Comparison of ENCODE assay signal across 8 mouse cellular contexts in the genomic region with DNA sequence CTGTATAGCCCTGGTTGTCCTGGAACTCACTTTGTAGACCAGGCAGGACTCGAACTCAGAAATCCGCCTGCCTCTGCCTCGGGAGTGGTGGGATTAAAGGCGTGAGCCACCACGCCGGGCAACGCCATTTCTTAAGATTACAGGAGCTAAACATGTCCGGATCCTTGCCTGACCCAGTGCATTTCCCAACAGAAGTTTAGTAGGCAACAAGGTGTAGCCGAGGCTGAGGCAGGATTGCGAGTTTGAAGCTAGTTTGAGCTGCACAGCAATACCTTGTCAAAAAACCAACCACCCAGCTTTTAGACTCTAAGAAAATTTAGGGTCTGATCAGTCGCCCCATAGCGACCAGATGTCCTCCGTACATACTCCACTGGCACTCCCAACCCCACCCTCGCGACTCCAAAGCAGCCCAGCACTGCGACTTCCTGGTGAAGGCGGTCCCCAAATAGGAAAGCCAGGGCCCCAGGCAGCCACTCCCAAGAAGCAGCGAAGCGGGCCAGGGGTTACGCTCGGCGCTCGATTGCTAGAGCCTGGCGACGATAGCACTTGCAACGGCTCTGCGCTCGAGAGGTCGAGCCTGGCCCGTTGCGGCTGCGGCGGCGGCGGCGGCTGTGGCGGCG. TPM values are rescaled to one million over a fixed set of nuclear protein-coding genes. Genes with fewer than 3 reads are reported as not detected.
DNase-seq lines count a peak whose midpoint lies in the region; ATAC-seq and TF ChIP-seq lines count a peak whose summit lies in the region.

A gene (plus strand): TSS at position 584 of the 620 bp plus-strand sequence.
A gene (plus strand): TSS at position 597 of the 620 bp plus-strand sequence.

- no peak for TF ChIP-seq CTCF in gastrocnemius, adult 2 months (IDR thresholded peaks at IDR 0.05)
- no peak for TF ChIP-seq CTCF in hindbrain, postnatal 0 days (IDR thresholded peaks at IDR 0.05; ENCODE audit: low read depth)

- peak within 1 kb of the TSS; percentile 95 for H3K27ac ChIP-seq in gastrocnemius, adult 2 months
- peak within 1 kb of the TSS; percentile 92 for H3K27ac ChIP-seq in hindbrain, postnatal 0 days

- no peaks in the 10 kb centered on the region for H3K9me3 ChIP-seq in hindbrain, postnatal 0 days (ENCODE audit: low read length)
- no peaks in the 10 kb centered on the region for H3K9me3 ChIP-seq in megakaryocyte, embryonic 14.5 days

- H3K9ac ChIP-seq in hindbrain, postnatal 0 days (replicated peaks; ENCODE audit: low read length): peak within 1 kb of the TSS; percentile 88

- ATAC-seq in activated CD4-positive, CD25-positive, alpha-beta regulatory T cell, adult 4 months: peak; percentile 92
- peak; percentile 97 for ATAC-seq in common myeloid progenitor, adult 5-6 weeks (replicated peaks; ENCODE audit: low read depth, poor library complexity, severe bottlenecking)
- ATAC-seq in hindbrain, postnatal 0 days: peak; percentile 95

- DNase-seq in gastrocnemius, adult 2 months: peak; percentile 97
- DNase-seq in hindbrain, postnatal 0 days (ENCODE audit: low spot score): peak; percentile 96
- peak; percentile 88 to 90 for DNase-seq in left cerebral cortex, adult 8-10 months (ENCODE audit: low spot score in 2 of 2)
- peak; percentile 94 to 95 for DNase-seq in right cerebral cortex, postnatal 10 days (ENCODE audit: low spot score in 2 of 2)
- DNase-seq in urinary bladder, postnatal 4 days (ENCODE audit: low spot score in 2 of 2): peak; percentile 92 to 94

- WGBS in hindbrain, postnatal 0 days: 7% methylated on average over 36 of the region's 38 CpGs

- intact Hi-C loops in gastrocnemius, adult 2 months (cut with DNase I): loop anchor here (2.0 to 5.0 kb wide), 5 partner anchors 86 to 361 kb away; no protein-coding TSS in a partner anchor

- peak within 1 kb of the TSS; percentile 96 for H3K4me3 ChIP-seq in gastrocnemius, adult 2 months
- H3K4me3 ChIP-seq in hindbrain, postnatal 0 days (ENCODE audit: low read length): peak within 1 kb of the TSS; percentile 83
- H3K4me3 ChIP-seq in megakaryocyte, embryonic 14.5 days (replicated peaks): peak within 1 kb of the TSS; percentile 99

- no peaks in the 10 kb centered on the region; the same call in 1 of the 2 replicates for H3K36me3 ChIP-seq in hindbrain, postnatal 0 days (ENCODE audit: insufficient read depth, low read length)
- H3K36me3 ChIP-seq in megakaryocyte, embryonic 14.5 days (replicated peaks; ENCODE audit: low read length): peaks cover 12% of the 10 kb centered on the region

- H3K27me3 ChIP-seq in hindbrain, postnatal 0 days (ENCODE audit: insufficient read depth, low read length): no peaks in the 10 kb centered on the region
- no peaks in the 10 kb centered on the region for H3K27me3 ChIP-seq in megakaryocyte, embryonic 14.5 days (replicated peaks)

- peak within 1 kb of the TSS; percentile 74 for H3K4me2 ChIP-seq in hindbrain, postnatal 0 days (ENCODE audit: low read depth, low read length)

- H3K4me1 ChIP-seq in hindbrain, postnatal 0 days (ENCODE audit: insufficient read depth, low read length): peaks cover 4% of the 10 kb centered on the region; the same call in 1 of the 2 replicates
- peaks cover 18% of the 10 kb centered on the region for H3K4me1 ChIP-seq in megakaryocyte, embryonic 14.5 days

RNA-seq across cellular contexts. Expression of the first gene that starts in this region (rescaled TPM):
- 10 to 100 TPM; 12.7 to 16.8 TPM for polyA plus RNA-seq in activated CD4-positive, CD25-positive, alpha-beta regulatory T cell, adult 4 months (2017; shearing (Covaris generic))
- total RNA-seq in common myeloid progenitor, adult 5-6 weeks (2017): 34.7 and 44.2 TPM in 2 replicates
- 10 to 100 TPM; 21.3 to 25.4 TPM for total RNA-seq in gastrocnemius, adult 2 months (2021)
- 22.7 and 23.5 TPM in 2 replicates for total RNA-seq in hindbrain, postnatal 0 days (2014; rRNA removed)
- 18.6 and 22.5 TPM in 2 replicates for polyA plus RNA-seq in hindbrain, postnatal 0 days (2015; fragmentation: Nextera tagmentation; extraction: Ambion mirVana)
- total RNA-seq in left cerebral cortex, adult 8-10 months (2022): 10 to 100 TPM; 38.1 to 46.0 (median 42.2) TPM
- 2.8 and 5.0 TPM in 2 replicates for polyA plus RNA-seq in megakaryocyte, embryonic 14.5 days (2012; ENCODE audit: insufficient read depth, low replicate concordance)

RNA-seq across cellular contexts. Expression of the second gene that starts in this region (rescaled TPM):
- 1 to 10 TPM in 1 of 2 experiments, not detected in 1; 2.4 TPM for polyA plus RNA-seq in activated CD4-positive, CD25-positive, alpha-beta regulatory T cell, adult 4 months (2017; shearing (Covaris generic))
- total RNA-seq in common myeloid progenitor, adult 5-6 weeks (2017): 19.5 TPM in 1 of 2 replicates, not detected in the other
- total RNA-seq in gastrocnemius, adult 2 months (2021): 1 to 10 TPM; 5.2 to 8.4 TPM
- total RNA-seq in hindbrain, postnatal 0 days (2014; rRNA removed): 2.4 TPM in 1 of 2 replicates, not detected in the other
- 2.8 and 3.1 TPM in 2 replicates for polyA plus RNA-seq in hindbrain, postnatal 0 days (2015; fragmentation: Nextera tagmentation; extraction: Ambion mirVana)
- total RNA-seq in left cerebral cortex, adult 8-10 months (2022): 10 to 100 TPM in 2 of 4 experiments, 1 to 10 TPM in 2; 6.4 to 10.3 (median 9.2) TPM
- polyA plus RNA-seq in megakaryocyte, embryonic 14.5 days (2012; ENCODE audit: insufficient read depth, low replicate concordance): not detected in 2 replicates

Comparison
In these comparisons a context has a peak if more than half of its experiments do, and no peak if none do; other contexts are left out.
1. Peak in every context shown above with its lines: DNase-seq, ATAC-seq, H3K4me3 ChIP-seq and H3K27ac ChIP-seq.